In genomic region chr6:141435160-141435559, GRCm38 (mm10) we compare ENCODE assay signal across 26 mouse cellular contexts.
DNase-seq lines count a peak whose midpoint lies in the region; ATAC-seq and TF ChIP-seq lines count a peak whose summit lies in the region.
"Had no signal": no experiment of that assay in that cellular context is flagged by ENCODE, and none has a peak within 500 bp of the region (broad histone marks: within the 10 kb centered on the region; RNA-seq: fewer than 3 reads in every experiment).

No protein-coding gene starts in this region.

- no peak overlapping the region for H3K4me2 ChIP-seq in heart, embryonic 15.5 days
- H3K4me2 ChIP-seq in lung, embryonic 14.5 days = no peak overlapping the region
- no peak overlapping the region for H3K4me2 ChIP-seq in forebrain, embryonic 14.5 days (ENCODE audit: low read length)
- no peak overlapping the region for H3K4me2 ChIP-seq in forebrain, postnatal 0 days (ENCODE audit: low read depth)
- H3K4me2 ChIP-seq: embryonic facial prominence, embryonic 12.5 days; heart, embryonic 12.5 days; hindbrain, embryonic 14.5 days; liver, embryonic 15.5 days; midbrain, embryonic 11.5 days; stomach, embryonic 15.5 days had no signal

- H3K4me3 ChIP-seq in heart, embryonic 15.5 days = no peak overlapping the region
- no peak overlapping the region for H3K4me3 ChIP-seq in heart, embryonic 10.5 days
- H3K4me3 ChIP-seq in lung, embryonic 14.5 days (ENCODE audit: low read depth, low read length) = no peak overlapping the region
- no peak overlapping the region for H3K4me3 ChIP-seq in forebrain, embryonic 14.5 days (ENCODE audit: low read depth, low read length)
- no peak overlapping the region for H3K4me3 ChIP-seq in forebrain, postnatal 0 days (ENCODE audit: low read depth, low read length)
- H3K4me3 ChIP-seq: embryonic facial prominence, embryonic 12.5 days; erythroblast, embryonic 14.5 days; heart, embryonic 12.5 days; liver, embryonic 15.5 days; stomach, embryonic 15.5 days had no signal

- no peaks in the 10 kb centered on the region for H3K27me3 ChIP-seq in heart, embryonic 15.5 days
- H3K27me3 ChIP-seq in heart, embryonic 10.5 days (ENCODE audit: insufficient read depth, poor library complexity, severe bottlenecking) = no peaks in the 10 kb centered on the region
- H3K27me3 ChIP-seq in lung, embryonic 14.5 days (ENCODE audit: insufficient read depth, low read length) = no peaks in the 10 kb centered on the region
- H3K27me3 ChIP-seq in forebrain, embryonic 14.5 days (replicated peaks; ENCODE audit: control insufficient read depth, insufficient read depth, low read length) = no peaks in the 10 kb centered on the region
- H3K27me3 ChIP-seq in forebrain, postnatal 0 days (ENCODE audit: insufficient read depth, low read length) = no peaks in the 10 kb centered on the region
- H3K27me3 ChIP-seq: embryonic facial prominence, embryonic 12.5 days; heart, embryonic 12.5 days; liver, embryonic 15.5 days; stomach, embryonic 15.5 days had no signal

- no peak for DNase-seq in heart, embryonic 10.5 days (ENCODE audit: low spot score)
- no peak for DNase-seq in lung, embryonic 14.5 days
- no peak for DNase-seq in lung, postnatal 4 days
- DNase-seq in forebrain, embryonic 14.5 days (ENCODE audit: low spot score) = peak; percentile 45
- peak; percentile 39 for DNase-seq in forebrain, postnatal 0 days
- DNase-seq in B cell, adult 2 months = no peak
- DNase-seq: adrenal gland, postnatal 14 days; cerebellum, adult 11 months; cerebellum, adult 9-11 months; gastrocnemius, postnatal 10 days; heart, postnatal 14 days; kidney, adult 8-10 months; kidney, postnatal 4 days; left cerebral cortex, postnatal 4 days; liver; thymus, adult 2 months; thymus, postnatal 4 days had no signal

- no peaks in the 10 kb centered on the region for H3K9me3 ChIP-seq in heart, embryonic 15.5 days (replicated peaks)
- no peaks in the 10 kb centered on the region for H3K9me3 ChIP-seq in heart, embryonic 10.5 days
- no peaks in the 10 kb centered on the region for H3K9me3 ChIP-seq in lung, embryonic 14.5 days (ENCODE audit: low read depth, low read length)
- H3K9me3 ChIP-seq in forebrain, embryonic 14.5 days (replicated peaks; ENCODE audit: control insufficient read depth, low read length) = no peaks in the 10 kb centered on the region
- no peaks in the 10 kb centered on the region for H3K9me3 ChIP-seq in forebrain, postnatal 0 days (ENCODE audit: low read length)
- H3K9me3 ChIP-seq: liver, embryonic 15.5 days; stomach, embryonic 15.5 days had no signal

- peaks cover 15% of the 10 kb centered on the region for H3K4me1 ChIP-seq in heart, embryonic 15.5 days (replicated peaks)
- H3K4me1 ChIP-seq in heart, embryonic 10.5 days = peaks cover 8% of the 10 kb centered on the region
- peaks cover 6% of the 10 kb centered on the region for H3K4me1 ChIP-seq in lung, embryonic 14.5 days (ENCODE audit: insufficient read depth)
- H3K4me1 ChIP-seq in forebrain, embryonic 14.5 days (ENCODE audit: control insufficient read depth, insufficient read depth, low read length) = peaks cover 11% of the 10 kb centered on the region
- peaks cover 8% of the 10 kb centered on the region; the same call in 1 of the 2 replicates for H3K4me1 ChIP-seq in forebrain, postnatal 0 days (ENCODE audit: insufficient read depth)
- H3K4me1 ChIP-seq: embryonic facial prominence, embryonic 12.5 days; liver, embryonic 15.5 days had no signal

- ATAC-seq in heart, embryonic 15.5 days (replicated peaks; ENCODE audit: insufficient number of reproducible peaks, insufficient read depth, low FRiP score, low read depth) = no peak
- ATAC-seq in lung, embryonic 14.5 days (ENCODE audit: insufficient read depth) = no peak
- peak; percentile 57 for ATAC-seq in forebrain, embryonic 14.5 days
- ATAC-seq in forebrain, postnatal 0 days = 0 out of 2 replicates have a peak, but pooled peaks have one; percentile 16
- ATAC-seq: inflammation-experienced regulatory T-cells, adult 6 months had no signal

- 71% methylated on average over 4 of the region's 4 CpGs for WGBS in heart, embryonic 15.5 days
- 88% methylated on average over 4 of the region's 4 CpGs for WGBS in heart, embryonic 10.5 days
- 46% methylated on average over 4 of the region's 4 CpGs for WGBS in lung, embryonic 14.5 days
- 48% methylated on average over 4 of the region's 4 CpGs for WGBS in forebrain, embryonic 14.5 days
- 41% methylated on average over 4 of the region's 4 CpGs for WGBS in forebrain, postnatal 0 days

- H3K27ac ChIP-seq in heart, embryonic 15.5 days = 0 out of 2 replicates have a peak overlapping the region, but pooled peaks have one; percentile 28
- H3K27ac ChIP-seq in heart, embryonic 10.5 days = no peak overlapping the region
- 0 out of 2 replicates have a peak overlapping the region, but pooled peaks have one; percentile 67 for H3K27ac ChIP-seq in lung, embryonic 14.5 days (ENCODE audit: low read depth)
- peak overlapping the region; percentile 84 for H3K27ac ChIP-seq in forebrain, embryonic 14.5 days (ENCODE audit: low read depth, low read length)
- peak overlapping the region; percentile 66 for H3K27ac ChIP-seq in forebrain, postnatal 0 days (ENCODE audit: low read depth, low read length)
- H3K27ac ChIP-seq: embryonic facial prominence, embryonic 12.5 days; liver, embryonic 15.5 days had no signal

- no peak for TF ChIP-seq CTCF in lung, embryonic 14.5 days (IDR thresholded peaks at IDR 0.05; ENCODE audit: low read depth)
- no peak for TF ChIP-seq CTCF in forebrain, postnatal 0 days (IDR thresholded peaks at IDR 0.05; ENCODE audit: low read depth)

- H3K36me3 ChIP-seq in heart, embryonic 15.5 days = no peaks in the 10 kb centered on the region
- H3K36me3 ChIP-seq in heart, embryonic 10.5 days = peaks cover 8% of the 10 kb centered on the region; the same call in 1 of the 2 replicates
- H3K36me3 ChIP-seq in lung, embryonic 14.5 days (ENCODE audit: insufficient read depth) = no peaks in the 10 kb centered on the region
- H3K36me3 ChIP-seq in forebrain, embryonic 14.5 days (ENCODE audit: control insufficient read depth, insufficient read depth, low read length) = no peaks in the 10 kb centered on the region
- H3K36me3 ChIP-seq in forebrain, postnatal 0 days (ENCODE audit: insufficient read depth) = no peaks in the 10 kb centered on the region
- H3K36me3 ChIP-seq: embryonic facial prominence, embryonic 12.5 days; liver, embryonic 15.5 days; stomach, embryonic 15.5 days had no signal

- no peak overlapping the region for H3K9ac ChIP-seq in heart, embryonic 15.5 days
- H3K9ac ChIP-seq in lung, embryonic 14.5 days = no peak overlapping the region
- no peak overlapping the region for H3K9ac ChIP-seq in forebrain, embryonic 14.5 days (ENCODE audit: low read length)
- H3K9ac ChIP-seq in forebrain, postnatal 0 days = no peak overlapping the region
- H3K9ac ChIP-seq: embryonic facial prominence, embryonic 12.5 days; heart, embryonic 12.5 days; hindbrain, embryonic 14.5 days; liver, embryonic 15.5 days; stomach, embryonic 15.5 days had no signal

Comparison
In these comparisons a context has a peak if more than half of its experiments do, and no peak if none do; other contexts are left out.
1. ATAC-seq: peak in forebrain, embryonic 14.5 days (single experiment) and forebrain, postnatal 0 days (single experiment); none in heart, embryonic 15.5 days (single experiment) and lung, embryonic 14.5 days (single experiment).
2. DNase-seq: peak in forebrain, embryonic 14.5 days (single experiment) and forebrain, postnatal 0 days (single experiment); none in heart, embryonic 10.5 days (single experiment), lung, embryonic 14.5 days (single experiment), lung, postnatal 4 days (0 of 2) and B cell, adult 2 months (0 of 2).